Mouse (Mus musculus) spleen, postnatal 36 days (tissue): ENCODE data around the gene Slc8a3.

ENCODE experiments used
- DNase-seq, 2 experiments: peaks; one replicate each; pipeline ENCODE4 v3.0.0; 2022; ENCODE audit warnings: low spot score in 2 of 2, mixed read lengths in 1 of 2

Slc8a3 gene

GRCm38 (mm10) chr12:81237158-81237557 is 95.8 kb downstream of the Slc8a3 start:
- DNase-seq: no peak

- DNase-seq: no peak
These were observed 97.3 kb downstream of the Slc8a3 start for GRCm38 (mm10) chr12:81235456-81236330.

- no peak for DNase-seq
These were observed 99.1 kb downstream of the Slc8a3 start for GRCm38 (mm10) chr12:81233746-81234380.

- DNase-seq: no peak
These were observed 105.1 kb downstream of the Slc8a3 start for GRCm38 (mm10) chr12:81227767-81228460.

GRCm38 (mm10) chr12:81226590-81226989 is 106.4 kb downstream of the Slc8a3 start:
- no peak for DNase-seq

- no peak for DNase-seq
These were observed 106.9 kb downstream of the Slc8a3 start for GRCm38 (mm10) chr12:81225966-81226577.

- DNase-seq: no peak
These were observed 108.1 kb downstream of the Slc8a3 start for GRCm38 (mm10) chr12:81224843-81225242.

GRCm38 (mm10) chr12:81223276-81223675 is 109.7 kb downstream of the Slc8a3 start:
- DNase-seq: no peak

- DNase-seq: no peak
These were observed 113.6 kb downstream of the Slc8a3 start for GRCm38 (mm10) chr12:81219339-81219738.

- no peak for DNase-seq
These were observed 124.4 kb downstream of the Slc8a3 start for GRCm38 (mm10) chr12:81208559-81208958.

- DNase-seq: no peak
These were observed 127.1 kb downstream of the Slc8a3 start for GRCm38 (mm10) chr12:81205619-81206560.

- no peak for DNase-seq
These were observed 129.8 kb downstream of the Slc8a3 start for GRCm38 (mm10) chr12:81203226-81203625.

GRCm38 (mm10) chr12:81199280-81199955 is 133.6 kb downstream of the Slc8a3 start:
- DNase-seq: no peak

GRCm38 (mm10) chr12:81197468-81198075 is 135.4 kb downstream of the Slc8a3 start:
- DNase-seq: no peak

GRCm38 (mm10) chr12:81193968-81194367 is 139.0 kb downstream of the Slc8a3 start:
- DNase-seq: no peak

GRCm38 (mm10) chr12:81189636-81190035 is 143.3 kb downstream of the Slc8a3 start:
- DNase-seq: no peak

GRCm38 (mm10) chr12:81188996-81189395 is 144.0 kb downstream of the Slc8a3 start:
- DNase-seq: no peak

GRCm38 (mm10) chr12:81188423-81188822 is 144.6 kb downstream of the Slc8a3 start:
- DNase-seq: no peak

- no peak for DNase-seq
These were observed 146.3 kb downstream of the Slc8a3 start for GRCm38 (mm10) chr12:81186668-81187067.

GRCm38 (mm10) chr12:81186081-81186480 is 146.9 kb downstream of the Slc8a3 start:
- DNase-seq: no peak
